Mouse (Mus musculus) adrenal gland, postnatal 14 days (tissue): ENCODE results near the gene Dmpk. TPM values are rescaled to one million over a fixed set of nuclear protein-coding genes. Genes with fewer than 3 reads are reported as not detected.

ENCODE experiments used
- DNase-seq: peaks from one replicate; pipeline ENCODE4 v3.0.0; 2021; ENCODE audit warnings: mixed read lengths
- total RNA-seq: library from RNA; stranded (reverse); gene quantifications from 2 replicates; pipeline ENCODE4 v1.2.3, GENCODE M21; 2021

Gene Dmpk
- total RNA-seq, 1 experiment from 2014 or later: 65.6 TPM

DNA sequence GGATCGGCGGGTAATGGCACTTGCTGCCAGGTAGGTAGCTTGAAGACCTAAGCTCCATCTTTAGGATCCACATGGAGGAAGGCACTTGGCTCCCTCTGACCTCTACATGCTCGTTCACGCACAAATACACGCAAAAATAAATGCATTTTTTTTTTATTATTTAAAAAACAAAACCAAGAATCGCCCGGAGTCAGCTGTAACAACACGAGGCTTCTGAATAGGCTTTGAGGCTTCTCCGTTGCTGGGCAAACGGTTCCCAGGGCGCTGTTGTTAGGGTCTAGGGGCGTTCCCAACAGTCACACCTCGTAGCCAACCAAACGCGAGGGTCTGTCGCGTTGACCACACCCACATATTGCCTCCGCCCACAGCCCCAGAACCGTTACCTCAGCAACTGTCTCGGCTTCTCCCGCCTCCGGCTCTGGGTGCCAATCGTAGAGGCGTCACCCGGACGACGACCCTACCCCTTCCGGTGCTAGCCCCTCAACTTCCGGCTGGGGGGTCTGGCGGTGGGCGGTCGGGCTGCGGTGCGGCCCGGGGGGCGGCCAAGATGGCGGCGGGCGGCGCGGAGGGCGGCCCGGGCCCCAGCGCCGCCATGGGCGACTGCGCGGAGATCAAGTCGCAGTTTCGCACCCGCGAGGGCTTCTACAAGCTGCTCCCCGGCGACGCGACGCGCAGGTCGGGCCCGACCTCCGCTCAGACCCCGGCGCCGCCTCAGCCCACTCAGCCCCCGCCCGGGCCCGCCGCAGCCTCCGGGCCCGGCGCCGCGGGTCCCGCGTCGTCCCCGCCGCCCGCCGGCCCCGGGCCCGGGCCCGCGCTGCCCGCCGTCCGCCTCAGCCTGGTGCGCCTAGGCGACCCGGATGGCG, 7.7 kb upstream of the Dmpk start, which contains the start of gene Dmwd:
Dmwd (plus strand) TSS at position 505 of the 863 bp plus-strand sequence.
- DNase-seq: peak; percentile 98

DNA sequence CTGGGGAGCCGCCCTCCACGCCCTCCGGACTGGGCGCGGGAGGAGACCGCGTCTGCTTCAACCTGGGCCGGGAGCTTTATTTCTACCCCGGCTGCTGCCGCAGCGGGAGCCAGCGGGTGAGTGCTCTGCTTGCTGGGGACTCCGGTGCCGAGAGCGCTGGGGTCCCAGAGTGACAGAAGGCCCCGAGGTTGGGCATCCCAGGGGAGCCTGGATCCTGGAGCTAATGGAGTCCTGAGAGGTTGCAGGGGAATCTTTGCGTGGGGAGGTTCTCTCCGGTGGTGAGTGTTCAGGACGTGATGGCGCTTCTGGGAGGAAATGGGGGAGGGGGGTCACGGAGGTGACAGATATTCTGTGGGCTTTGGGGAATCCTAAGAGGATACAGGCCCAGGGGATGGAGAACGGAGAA, 7.1 kb upstream of the Dmpk start:
- peak; percentile 52 for DNase-seq

DNA sequence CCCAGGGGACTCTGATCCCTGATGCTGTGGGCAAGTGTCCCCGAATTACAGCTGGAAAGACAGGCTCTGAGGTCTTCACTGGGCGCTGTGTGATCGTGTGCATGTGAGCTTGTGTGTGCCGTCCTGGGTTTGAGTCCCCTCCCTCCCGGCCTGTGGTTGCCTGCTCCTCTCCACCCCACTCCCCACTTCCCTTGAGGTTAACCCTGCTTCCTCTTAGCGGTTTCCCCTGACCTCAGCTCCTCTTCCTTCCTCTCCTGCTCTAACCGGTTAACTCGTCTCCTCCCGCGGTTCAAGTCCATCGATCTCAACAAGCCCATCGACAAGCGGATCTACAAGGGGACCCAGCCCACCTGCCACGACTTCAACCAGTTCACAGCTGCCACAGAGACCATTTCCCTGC, 5.9 kb upstream of the Dmpk start:
- peak; percentile 46 for DNase-seq

DNA sequence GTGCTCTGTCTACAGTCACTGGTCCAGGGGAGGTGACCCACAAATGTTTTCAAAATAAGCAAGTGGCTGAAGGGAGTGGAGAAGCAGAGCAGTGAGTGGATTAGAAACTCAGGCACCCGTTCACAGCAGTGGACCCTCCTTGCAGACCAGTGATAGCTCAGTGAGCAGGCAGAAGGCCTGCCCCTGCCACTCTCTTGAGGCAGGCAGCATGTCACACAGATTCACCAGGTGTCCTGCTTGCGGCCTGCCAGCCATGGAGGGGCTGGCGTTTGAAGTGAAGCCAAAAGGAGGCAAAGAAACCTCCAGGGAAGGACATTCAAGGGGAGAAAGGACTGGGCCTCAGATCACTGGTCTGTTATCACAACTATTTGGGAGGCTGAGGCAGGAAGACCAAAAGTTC, 4.9 kb upstream of the Dmpk start:
- DNase-seq: no peak

DNA sequence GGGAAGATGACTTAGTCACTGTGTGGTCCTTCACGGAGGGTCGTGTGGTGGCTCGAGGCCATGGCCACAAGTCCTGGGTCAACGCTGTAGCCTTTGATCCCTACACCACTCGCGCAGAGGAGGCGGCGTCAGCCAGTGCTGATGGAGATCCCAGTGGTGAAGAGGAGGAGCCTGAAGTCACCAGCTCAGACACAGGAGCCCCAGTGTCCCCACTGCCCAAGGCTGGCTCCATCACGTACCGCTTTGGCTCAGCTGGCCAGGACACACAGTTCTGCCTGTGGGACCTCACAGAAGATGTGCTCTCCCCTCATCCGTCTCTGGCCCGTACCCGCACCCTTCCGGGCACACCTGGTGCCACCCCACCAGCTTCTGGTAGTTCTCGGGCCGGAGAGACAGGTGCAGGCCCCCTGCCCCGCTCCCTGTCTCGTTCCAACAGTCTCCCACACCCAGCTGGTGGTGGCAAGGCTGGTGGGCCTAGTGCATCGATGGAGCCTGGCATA, 3.1 kb upstream of the Dmpk start:
- DNase-seq: peak; percentile 11

DNA sequence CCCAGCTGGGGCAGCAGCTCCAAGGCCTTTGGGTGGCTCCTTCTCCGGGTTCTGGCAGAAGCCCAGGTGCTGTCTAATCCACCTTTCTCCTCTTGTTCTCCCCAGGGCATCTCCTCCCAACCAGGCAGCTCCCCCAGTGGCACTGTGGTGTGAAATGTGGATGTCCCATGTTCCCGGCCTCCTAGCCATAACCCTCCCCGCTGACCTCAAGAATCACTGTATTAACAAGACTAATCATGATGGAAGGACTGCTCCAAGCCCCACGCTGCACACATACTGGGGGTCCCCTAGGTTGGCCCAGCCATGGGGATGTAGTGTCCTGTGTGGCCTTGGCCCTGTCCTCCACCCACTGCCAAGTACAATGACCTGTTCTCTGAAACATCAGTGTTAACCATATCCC, 1.5 kb upstream of the Dmpk start:
- no peak for DNase-seq

DNA sequence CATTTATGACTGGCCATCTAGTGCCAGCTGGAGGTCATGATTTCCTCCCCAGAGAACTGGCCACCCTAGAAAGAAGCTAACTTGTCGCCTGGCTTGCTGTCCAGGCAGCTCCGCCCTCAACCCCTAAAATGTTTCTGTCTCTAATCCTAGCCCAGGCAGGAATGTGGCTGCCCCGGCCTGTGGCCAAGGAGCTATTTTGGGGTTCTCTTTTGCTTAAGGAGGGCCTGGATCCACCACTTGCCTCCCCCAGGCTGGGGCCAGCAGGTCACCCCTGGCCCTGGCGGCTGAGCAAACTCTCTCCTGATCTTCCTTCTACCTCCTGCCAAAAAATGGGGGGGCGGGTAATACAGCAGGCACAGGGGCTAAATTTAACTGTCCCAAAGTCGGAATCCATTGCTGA, 553 bp upstream of the Dmpk start:
- no peak for DNase-seq

DNA sequence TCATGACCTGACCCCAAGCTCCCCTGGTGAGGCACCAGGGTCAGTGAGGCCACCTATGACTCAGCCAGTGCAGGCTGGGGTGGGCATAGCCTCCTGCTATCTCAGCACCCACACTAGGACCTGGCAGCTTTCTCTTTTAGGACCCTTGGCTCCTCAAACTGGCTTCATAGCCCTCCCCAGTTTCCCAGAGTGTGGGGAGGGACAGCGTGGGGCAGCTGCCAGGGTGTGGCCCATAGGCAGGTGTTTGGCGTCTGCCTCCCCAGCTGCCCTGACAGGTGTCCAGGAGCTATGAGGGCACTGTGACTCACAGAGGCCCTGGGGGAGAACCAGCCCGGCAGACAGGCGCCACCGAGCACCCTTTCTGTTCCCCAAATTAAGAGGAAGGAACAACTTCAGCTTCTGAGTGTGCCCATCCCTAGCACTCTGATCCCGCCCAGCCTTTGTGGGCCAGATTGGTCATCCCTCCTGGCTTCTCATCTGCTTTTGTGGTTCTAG, 675 bp downstream of the Dmpk start:
- peak; percentile 52 for DNase-seq

DNA sequence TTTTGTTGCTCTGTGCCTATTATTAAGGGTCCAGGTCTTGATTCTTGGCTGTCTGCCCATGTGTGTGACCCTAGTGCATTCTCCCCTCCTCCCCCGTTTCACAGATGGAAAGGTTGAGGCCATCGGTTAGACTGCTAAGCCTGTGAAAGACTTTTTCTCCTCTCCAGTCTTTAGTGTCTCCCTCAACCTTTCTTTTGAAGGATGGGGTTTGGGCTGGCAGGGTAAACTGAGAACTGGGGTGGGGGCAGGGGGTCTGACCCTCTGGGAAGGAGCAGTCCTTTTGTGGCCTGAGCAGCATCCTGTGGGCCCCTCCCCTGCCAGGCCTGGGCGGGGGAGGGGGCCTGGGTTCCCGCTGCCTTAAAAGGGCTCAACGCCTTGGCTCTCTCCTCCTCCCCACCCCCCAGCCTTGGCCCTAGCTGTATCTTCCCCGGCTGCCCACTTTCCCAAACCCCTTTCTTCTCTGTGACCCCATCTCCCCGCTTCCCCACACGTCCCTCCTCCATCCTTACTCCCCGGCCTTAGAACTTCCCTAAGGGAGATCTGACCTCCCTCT, 1.3 kb downstream of the Dmpk start:
- peak; percentile 29 for DNase-seq

DNA sequence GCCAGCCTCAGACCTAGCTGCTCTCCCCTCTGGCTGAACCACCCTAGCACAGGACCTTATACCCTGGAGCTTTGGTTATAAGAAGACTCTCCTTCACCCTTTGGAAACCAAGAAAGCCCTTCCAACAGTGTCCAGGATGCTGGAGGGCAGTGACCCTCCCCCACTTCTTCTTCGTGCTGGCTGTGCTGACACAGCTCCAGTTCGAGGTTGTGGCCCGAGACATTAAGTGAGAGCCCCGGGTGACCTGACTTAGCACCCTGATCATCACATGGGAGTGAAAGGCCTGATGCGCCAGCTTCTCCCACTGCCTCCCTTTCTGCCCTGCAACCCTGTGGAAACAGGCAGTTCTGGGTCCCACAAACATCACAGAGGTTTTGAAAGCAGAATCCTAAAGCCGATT, 1.8 kb downstream of the Dmpk start:
- peak; percentile 40 for DNase-seq

DNA sequence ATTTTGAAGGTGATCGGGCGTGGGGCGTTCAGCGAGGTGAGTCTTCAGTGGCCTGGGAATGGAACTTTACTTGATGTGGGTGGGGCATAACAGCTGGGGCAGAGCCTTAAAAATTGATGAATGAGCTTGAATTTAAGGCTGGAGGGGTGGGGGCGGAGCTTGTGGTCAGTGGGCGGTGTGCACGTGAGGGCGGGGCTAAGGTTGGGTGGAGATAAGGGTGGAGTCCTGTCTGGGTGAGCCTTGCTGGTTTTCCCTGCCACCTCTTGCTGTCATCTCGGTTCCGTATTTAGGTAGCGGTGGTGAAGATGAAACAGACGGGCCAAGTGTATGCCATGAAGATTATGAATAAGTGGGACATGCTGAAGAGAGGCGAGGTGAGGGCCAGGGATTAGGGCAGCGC, 2.4 kb downstream of the Dmpk start:
- peak; percentile 88 for DNase-seq

DNA sequence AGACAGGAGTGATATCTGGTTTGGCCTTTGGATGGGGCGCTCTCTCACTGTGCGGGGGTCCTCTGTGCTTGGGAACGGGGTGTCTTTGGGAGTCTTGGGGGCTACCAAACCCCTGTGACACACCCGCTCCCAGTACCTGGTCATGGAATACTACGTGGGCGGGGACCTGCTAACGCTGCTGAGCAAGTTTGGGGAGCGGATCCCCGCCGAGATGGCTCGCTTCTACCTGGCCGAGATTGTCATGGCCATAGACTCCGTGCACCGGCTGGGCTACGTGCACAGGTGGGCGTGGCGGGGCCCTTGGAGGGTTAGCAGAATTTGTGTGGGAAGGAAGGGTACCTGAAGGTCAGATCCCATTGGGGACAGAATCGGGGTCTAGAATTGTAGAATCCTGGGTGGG, 3.1 kb downstream of the Dmpk start:
- no peak for DNase-seq

DNA sequence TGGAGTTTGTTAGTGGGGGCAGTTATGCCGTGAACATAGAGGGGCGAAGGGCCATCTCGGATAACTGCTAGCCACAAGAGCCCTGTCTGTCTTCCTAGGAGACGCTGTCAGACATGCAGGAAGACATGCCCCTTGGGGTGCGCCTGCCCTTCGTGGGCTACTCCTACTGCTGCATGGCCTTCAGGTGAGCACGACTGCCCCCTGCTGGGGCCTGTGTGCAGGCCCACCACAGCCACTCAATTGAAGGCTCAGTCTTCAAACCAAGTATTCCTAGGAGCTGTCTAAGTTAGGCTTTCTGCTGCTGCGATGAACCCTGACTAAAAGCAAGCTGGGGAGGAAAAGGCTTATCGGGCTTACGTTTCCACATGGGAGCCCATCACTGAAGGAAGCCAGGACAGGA, 5.2 kb downstream of the Dmpk start:
- DNase-seq: peak; percentile 83

DNA sequence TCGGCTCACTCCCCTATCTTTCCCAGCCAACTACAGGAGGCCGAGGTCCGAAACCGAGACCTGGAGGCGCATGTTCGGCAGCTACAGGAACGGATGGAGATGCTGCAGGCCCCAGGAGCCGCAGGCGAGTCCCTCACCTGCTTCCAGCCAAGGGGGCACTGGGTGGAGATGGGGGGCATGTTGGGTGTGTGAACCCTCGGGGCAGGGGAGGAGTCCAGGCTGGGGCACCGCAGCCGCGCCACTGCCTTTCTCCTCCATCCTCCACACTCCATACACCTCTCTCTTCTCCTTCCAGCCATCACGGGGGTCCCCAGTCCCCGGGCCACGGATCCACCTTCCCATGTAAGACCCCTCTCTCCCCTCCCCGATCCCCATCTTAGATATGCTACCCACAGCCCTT, 8.3 kb downstream of the Dmpk start:
- no peak for DNase-seq

DNA sequence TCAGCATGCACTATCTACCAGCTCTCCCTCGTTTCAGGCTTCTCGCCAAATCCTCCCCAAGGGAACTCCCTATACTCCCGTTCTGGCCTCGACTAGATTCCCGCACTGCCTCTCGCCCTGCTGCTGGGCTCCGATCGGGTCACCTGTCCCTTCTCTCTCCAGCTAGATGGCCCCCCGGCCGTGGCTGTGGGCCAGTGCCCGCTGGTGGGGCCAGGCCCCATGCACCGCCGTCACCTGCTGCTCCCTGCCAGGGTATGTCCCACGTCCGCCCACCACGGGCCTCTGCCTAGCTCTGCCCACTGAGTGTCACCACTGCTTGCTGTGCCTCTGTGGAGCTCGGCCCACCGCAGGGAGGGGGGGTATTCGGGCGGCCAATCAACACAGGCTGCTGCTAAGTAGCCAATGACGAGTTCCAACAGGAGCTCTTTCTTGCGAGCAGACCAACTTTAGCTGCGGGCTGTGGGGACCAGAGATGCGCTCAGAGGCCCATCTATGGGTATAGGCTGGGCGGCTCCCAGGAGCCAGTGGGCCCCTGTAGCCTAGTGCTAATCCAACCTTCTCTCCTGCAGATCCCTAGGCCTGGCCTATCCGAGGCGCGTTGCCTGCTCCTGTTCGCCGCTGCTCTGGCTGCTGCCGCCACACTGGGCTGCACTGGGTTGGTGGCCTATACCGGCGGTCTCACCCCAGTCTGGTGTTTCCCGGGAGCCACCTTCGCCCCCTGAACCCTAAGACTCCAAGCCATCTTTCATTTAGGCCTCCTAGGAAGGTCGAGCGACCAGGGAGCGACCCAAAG, 8.9 kb downstream of the Dmpk start:
- peak; percentile 76 for DNase-seq

DNA sequence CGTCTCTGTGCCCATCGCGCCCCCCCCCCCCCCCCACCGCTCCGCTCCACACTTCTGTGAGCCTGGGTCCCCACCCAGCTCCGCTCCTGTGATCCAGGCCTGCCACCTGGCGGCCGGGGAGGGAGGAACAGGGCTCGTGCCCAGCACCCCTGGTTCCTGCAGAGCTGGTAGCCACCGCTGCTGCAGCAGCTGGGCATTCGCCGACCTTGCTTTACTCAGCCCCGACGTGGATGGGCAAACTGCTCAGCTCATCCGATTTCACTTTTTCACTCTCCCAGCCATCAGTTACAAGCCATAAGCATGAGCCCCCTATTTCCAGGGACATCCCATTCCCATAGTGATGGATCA, 9.5 kb downstream of the Dmpk start:
- DNase-seq: peak; percentile 95

DNA sequence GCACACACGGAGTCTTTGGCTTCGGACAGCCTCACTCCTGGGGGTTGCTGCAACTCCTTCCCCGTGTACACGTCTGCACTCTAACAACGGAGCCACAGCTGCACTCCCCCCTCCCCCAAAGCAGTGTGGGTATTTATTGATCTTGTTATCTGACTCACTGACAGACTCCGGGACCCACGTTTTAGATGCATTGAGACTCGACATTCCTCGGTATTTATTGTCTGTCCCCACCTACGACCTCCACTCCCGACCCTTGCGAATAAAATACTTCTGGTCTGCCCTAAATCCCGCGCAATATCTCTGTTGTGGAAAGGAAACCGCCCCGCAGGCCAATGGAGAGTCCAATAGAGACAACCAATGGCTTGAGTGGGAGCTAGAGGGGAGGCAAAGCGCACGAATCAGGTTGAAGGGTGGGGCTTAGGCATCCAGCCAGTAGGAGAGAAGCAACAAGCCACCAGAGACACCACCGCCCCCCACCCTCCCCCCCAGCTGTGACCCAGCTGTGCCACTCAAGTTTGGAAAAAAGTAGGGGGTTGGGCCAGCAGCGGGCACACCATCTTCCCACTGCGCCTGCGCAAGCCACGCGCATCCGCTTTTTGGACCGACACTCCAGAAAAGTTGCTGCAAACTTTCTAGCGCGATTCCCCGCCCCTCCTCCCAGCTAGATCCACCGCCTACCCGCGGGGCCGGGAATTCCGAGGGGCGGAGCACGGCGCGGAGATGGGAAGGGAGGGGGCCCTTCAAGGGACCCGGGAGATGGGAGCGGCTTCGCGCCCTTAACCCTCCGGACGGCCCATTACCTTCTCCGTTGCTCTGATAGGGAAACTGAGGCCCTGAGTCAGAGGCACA, 10.1 kb downstream of the Dmpk start:
- DNase-seq: peak; percentile 99

DNA sequence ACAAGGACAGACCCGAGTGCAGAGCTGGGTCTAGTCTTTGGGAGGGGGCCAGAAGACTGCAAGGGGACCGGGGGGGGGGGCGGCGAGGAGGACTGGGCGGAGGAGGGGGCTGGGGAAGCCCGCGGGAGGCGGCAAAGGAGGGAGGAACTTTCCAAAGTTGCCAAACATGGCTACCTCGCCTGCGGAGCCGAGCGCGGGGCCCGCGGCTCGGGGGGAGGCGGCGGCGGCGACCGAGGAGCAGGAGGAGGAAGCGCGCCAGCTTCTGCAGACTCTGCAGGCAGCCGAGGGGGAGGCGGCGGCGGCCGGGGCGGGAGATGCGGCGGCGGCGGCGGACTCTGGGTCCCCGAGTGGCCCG, 10.8 kb downstream of the Dmpk start, which contains the start of gene Six5:
Six5 (plus strand) TSS at position 124 of the 355 bp plus-strand sequence.
- peak; percentile 81 for DNase-seq

DNA sequence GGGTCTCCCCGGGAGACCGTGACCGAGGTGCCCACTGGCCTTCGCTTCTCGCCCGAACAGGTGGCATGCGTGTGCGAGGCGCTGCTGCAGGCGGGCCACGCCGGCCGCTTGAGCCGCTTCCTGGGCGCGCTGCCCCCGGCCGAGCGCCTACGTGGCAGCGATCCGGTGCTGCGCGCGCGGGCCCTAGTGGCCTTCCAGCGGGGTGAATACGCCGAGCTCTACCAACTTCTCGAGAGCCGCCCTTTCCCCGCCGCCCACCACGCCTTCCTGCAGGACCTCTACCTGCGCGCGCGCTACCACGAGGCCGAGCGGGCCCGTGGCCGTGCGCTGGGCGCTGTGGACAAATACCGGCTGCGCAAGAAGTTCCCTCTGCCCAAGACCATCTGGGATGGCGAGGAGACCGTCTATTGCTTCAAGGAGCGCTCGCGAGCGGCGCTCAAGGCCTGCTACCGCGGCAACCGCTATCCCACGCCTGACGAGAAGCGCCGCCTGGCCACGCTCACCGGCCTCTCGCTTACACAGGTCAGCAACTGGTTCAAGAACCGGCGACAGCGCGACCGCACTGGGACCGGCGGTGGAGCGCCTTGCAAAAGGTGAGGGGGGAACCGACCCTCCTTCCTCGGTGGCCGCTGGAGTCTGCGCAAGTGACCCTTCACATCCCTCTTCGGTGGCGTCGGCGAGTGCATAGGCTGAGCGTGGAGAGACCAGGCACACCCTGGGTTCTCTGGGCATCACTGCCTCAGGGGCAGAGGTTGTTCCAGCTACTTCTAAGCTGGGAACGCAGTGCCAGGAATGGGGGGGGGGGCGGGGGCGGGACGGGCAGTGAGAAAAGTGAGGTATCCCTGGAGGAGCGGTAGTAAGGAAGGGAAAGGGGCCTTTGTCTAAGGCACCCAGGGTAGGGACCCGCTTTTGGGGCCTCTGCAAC, 11.4 kb downstream of the Dmpk start:
- DNase-seq: peak; percentile 83

DNA sequence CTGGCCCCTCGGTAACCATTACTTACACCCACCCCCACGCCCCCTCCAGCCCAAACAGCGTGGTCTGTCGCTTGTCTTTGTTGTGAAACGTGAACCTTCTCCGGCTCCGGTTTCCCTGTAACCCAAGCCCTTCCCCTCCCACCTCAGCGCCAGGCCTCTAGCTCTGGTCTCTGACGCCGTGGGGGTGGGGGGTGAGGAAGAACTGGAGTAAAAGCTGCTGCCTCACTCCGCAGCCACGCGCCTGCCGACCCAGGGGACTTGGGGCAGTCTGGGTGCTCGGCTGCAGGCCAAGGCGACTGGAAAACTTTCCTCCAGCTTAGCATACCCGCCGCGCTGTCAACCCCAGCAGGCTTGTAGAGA, 12.1 kb downstream of the Dmpk start:
- DNase-seq: peak; percentile 91
